Mouse (Mus musculus): ENCODE measurements around the gene P2rx3.

- no peak for TF ChIP-seq CTCF (IDR thresholded peaks at IDR 0.05; ENCODE audit: low read depth, low read length)
- TF ChIP-seq TAL1 (conservative IDR thresholded peaks at IDR 0.05; ENCODE audit: low read depth, low read length): no peak
Measured at GRCm38 (mm10) chr2:85030989-85031388, 6.3 kb downstream of the P2rx3 start.
